In genomic region chrX:57401388-57401787, GRCm38 (mm10) we compare ENCODE assay signal across 24 mouse cellular contexts. TPM values are rescaled to one million over a fixed set of nuclear protein-coding genes. Genes with fewer than 3 reads are reported as not detected.
"Had no signal": no experiment of that assay in that cellular context is flagged by ENCODE, and none has a peak within 500 bp of the region (broad histone marks: within the 10 kb centered on the region; RNA-seq: fewer than 3 reads in every experiment).

No protein-coding gene starts in this region.

- H3K27ac ChIP-seq: lung, embryonic 15.5 days; macrophage; midbrain, embryonic 13.5 days; midbrain, embryonic 15.5 days; neural tube, embryonic 12.5 days; stomach, embryonic 15.5 days; stomach, postnatal 0 days had no signal

- H3K4me1 ChIP-seq: lung, embryonic 15.5 days; midbrain, embryonic 13.5 days; midbrain, embryonic 15.5 days; neural tube, embryonic 12.5 days; stomach, embryonic 15.5 days had no signal

- H3K9ac ChIP-seq: liver, postnatal 0 days; lung, embryonic 15.5 days; midbrain, embryonic 13.5 days; midbrain, embryonic 15.5 days; neural tube, embryonic 12.5 days; stomach, embryonic 15.5 days had no signal

- H3K4me2 ChIP-seq: lung, embryonic 15.5 days; midbrain, embryonic 11.5 days; midbrain, embryonic 13.5 days; midbrain, embryonic 15.5 days; neural tube, embryonic 12.5 days; stomach, embryonic 15.5 days had no signal

- ATAC-seq: liver, postnatal 0 days; lung, postnatal 0 days; midbrain, embryonic 13.5 days; midbrain, embryonic 15.5 days had no signal

- DNase-seq: liver, postnatal 0 days; lung, adult 2 months; lung, postnatal 14 days; lung, postnatal 36 days; right cerebral cortex, postnatal 14 days; thymus, adult 2 months; thymus, postnatal 25 days; thymus, postnatal 4 days had no signal

- H3K9me3 ChIP-seq: lung, embryonic 15.5 days; megakaryocyte, embryonic 14.5 days; midbrain, embryonic 13.5 days; midbrain, embryonic 15.5 days; neural tube, embryonic 12.5 days; stomach, embryonic 15.5 days had no signal

- H3K4me3 ChIP-seq: lung, embryonic 15.5 days; megakaryocyte, embryonic 14.5 days; midbrain, embryonic 13.5 days; midbrain, embryonic 15.5 days; neural tube, embryonic 12.5 days; stomach, embryonic 15.5 days had no signal

- H3K36me3 ChIP-seq: lung, embryonic 15.5 days; midbrain, embryonic 13.5 days; midbrain, embryonic 15.5 days; neural tube, embryonic 12.5 days; stomach, embryonic 15.5 days had no signal

- H3K27me3 ChIP-seq: lung, embryonic 15.5 days; megakaryocyte, embryonic 14.5 days; midbrain, embryonic 13.5 days; midbrain, embryonic 15.5 days; neural tube, embryonic 12.5 days; stomach, embryonic 15.5 days had no signal

RNA-seq across cellular contexts. Expression of gene Gm364, which starts 7.6 kb away (rescaled TPM):
- total RNA-seq: midbrain, postnatal 0 days; monocyte, adult 5-6 weeks; neutrophil, adult 5-6 weeks had no signal
- polyA plus RNA-seq: liver, postnatal 0 days; lung, adult 2 months; lung, embryonic 15.5 days; lung, postnatal 0 days; macrophage; midbrain, embryonic 11.5 days; midbrain, embryonic 13.5 days; midbrain, embryonic 15.5 days; midbrain, postnatal 0 days; neural tube, embryonic 12.5 days; neural tube, embryonic 14.5 days; spleen, adult 2 months; stomach, embryonic 15.5 days; stomach, postnatal 0 days; thymus, adult 2 months; urinary bladder, adult 2 months had no signal
